Mouse (Mus musculus): ENCODE results near the gene Sync. TPM values are rescaled to one million over a fixed set of nuclear protein-coding genes. Genes with fewer than 3 reads are reported as not detected.

Gene Sync
- total and polyA plus RNA-seq, 3 experiments: 8.7 to 17.9 (median 17.7) TPM

GRCm38 (mm10) chr4:129342705-129343104 is 55.3 kb downstream of the Sync start:
- H3K27ac ChIP-seq: no peak overlapping the region
- no peak overlapping the region for H3K9ac ChIP-seq (ENCODE audit: low read depth, low read length)
- H3K27me3 ChIP-seq (ENCODE audit: control insufficient read depth, insufficient read depth, low read length): no peaks in the 10 kb centered on the region
- H3K4me1 ChIP-seq (ENCODE audit: control insufficient read depth, insufficient read depth, low read length): no peaks in the 10 kb centered on the region; the same call in 1 of the 2 replicates
- no peak overlapping the region for H3K4me3 ChIP-seq
- intact Hi-C loops (cut with DNase I): no loop called here
- H3K79me2 ChIP-seq (replicated peaks; ENCODE audit: control insufficient read depth, insufficient read depth, low read length): no peaks in the 10 kb centered on the region
- H3K36me3 ChIP-seq (ENCODE audit: control insufficient read depth, insufficient read depth, low read length): no peaks in the 10 kb centered on the region
- no peak for DNase-seq
- TF ChIP-seq EP300 (IDR thresholded peaks at IDR 0.05; ENCODE audit: insufficient read depth, low read depth, low read length) (no peak), POLR2A (IDR thresholded peaks at IDR 0.05; ENCODE audit: insufficient read depth, low read depth, low read length) (no peak), CTCF (IDR thresholded peaks at IDR 0.05) (no peak)
- 92% methylated on average over 2 of the region's 2 CpGs for WGBS

GRCm38 (mm10) chr4:129346481-129347154 is 59.2 kb downstream of the Sync start:
- Histone ChIP-seq H3K79me2 (replicated peaks; ENCODE audit: control insufficient read depth, insufficient read depth, low read length) (no peaks in the 10 kb centered on the region), H3K27ac (no peak overlapping the region), H3K4me1 (ENCODE audit: control insufficient read depth, insufficient read depth, low read length) (no peaks in the 10 kb centered on the region; the same call in 1 of the 2 replicates), H3K27me3 (ENCODE audit: control insufficient read depth, insufficient read depth, low read length) (no peaks in the 10 kb centered on the region), H3K4me3 (no peak overlapping the region), H3K36me3 (ENCODE audit: control insufficient read depth, insufficient read depth, low read length) (no peaks in the 10 kb centered on the region), H3K9ac (ENCODE audit: low read depth, low read length) (no peak overlapping the region)
- peak; percentile 26 to 27 for DNase-seq
- WGBS: 32% methylated on average over 15 of the region's 15 CpGs
- TF ChIP-seq CTCF (IDR thresholded peaks at IDR 0.05) (no peak), EP300 (IDR thresholded peaks at IDR 0.05; ENCODE audit: insufficient read depth, low read depth, low read length) (no peak), POLR2A (IDR thresholded peaks at IDR 0.05; ENCODE audit: insufficient read depth, low read depth, low read length) (no peak)
- intact Hi-C loops (cut with DNase I): no loop called here

GRCm38 (mm10) chr4:129350644-129351043 is 63.2 kb downstream of the Sync start:
- WGBS: 14% methylated on average over 1 of the region's 1 CpGs
- Histone ChIP-seq H3K27me3 (ENCODE audit: control insufficient read depth, insufficient read depth, low read length) (no peaks in the 10 kb centered on the region), H3K36me3 (ENCODE audit: control insufficient read depth, insufficient read depth, low read length) (no peaks in the 10 kb centered on the region), H3K79me2 (replicated peaks; ENCODE audit: control insufficient read depth, insufficient read depth, low read length) (no peaks in the 10 kb centered on the region), H3K27ac (no peak overlapping the region), H3K9ac (ENCODE audit: low read depth, low read length) (no peak overlapping the region), H3K4me1 (ENCODE audit: control insufficient read depth, insufficient read depth, low read length) (no peaks in the 10 kb centered on the region; the same call in 1 of the 2 replicates), H3K4me3 (no peak overlapping the region)
- peak; percentile 66 to 81 for DNase-seq
- intact Hi-C loops (cut with DNase I): loop anchor here (1.0 to 2.0 kb wide), 2 partner anchors 56 to 105 kb away; no protein-coding TSS in a partner anchor
- TF ChIP-seq CTCF (IDR thresholded peaks at IDR 0.05): peak; percentile 99; the same call in 1 of the 2 replicates
- no peak for TF ChIP-seq POLR2A (IDR thresholded peaks at IDR 0.05; ENCODE audit: insufficient read depth, low read depth, low read length)
- 0 out of 2 replicates have a peak, but pooled peaks have one; percentile 66 for TF ChIP-seq EP300 (IDR thresholded peaks at IDR 0.05; ENCODE audit: insufficient read depth, low read depth, low read length)

- WGBS: 69% methylated on average over 6 of the region's 6 CpGs
- no peaks in the 10 kb centered on the region for H3K27me3 ChIP-seq (ENCODE audit: control insufficient read depth, insufficient read depth, low read length)
- H3K27ac ChIP-seq: no peak overlapping the region
- no peaks in the 10 kb centered on the region; the same call in 1 of the 2 replicates for H3K4me1 ChIP-seq (ENCODE audit: control insufficient read depth, insufficient read depth, low read length)
- H3K9ac ChIP-seq (ENCODE audit: low read depth, low read length): no peak overlapping the region
- no peaks in the 10 kb centered on the region for H3K36me3 ChIP-seq (ENCODE audit: control insufficient read depth, insufficient read depth, low read length)
- TF ChIP-seq CTCF (IDR thresholded peaks at IDR 0.05) (no peak), EP300 (IDR thresholded peaks at IDR 0.05; ENCODE audit: insufficient read depth, low read depth, low read length) (no peak), POLR2A (IDR thresholded peaks at IDR 0.05; ENCODE audit: insufficient read depth, low read depth, low read length) (no peak)
- no peak overlapping the region for H3K4me3 ChIP-seq
- intact Hi-C loops (cut with DNase I): loop anchor here (2.0 kb wide), 1 partner anchor 56 kb away; no protein-coding TSS in a partner anchor
- H3K79me2 ChIP-seq (replicated peaks; ENCODE audit: control insufficient read depth, insufficient read depth, low read length): no peaks in the 10 kb centered on the region
- DNase-seq: no peak
Observed at GRCm38 (mm10) chr4:129351111-129351510, 63.7 kb downstream of the Sync start.

- TF ChIP-seq CTCF (IDR thresholded peaks at IDR 0.05) (no peak), POLR2A (IDR thresholded peaks at IDR 0.05; ENCODE audit: insufficient read depth, low read depth, low read length) (no peak), EP300 (IDR thresholded peaks at IDR 0.05; ENCODE audit: insufficient read depth, low read depth, low read length) (no peak)
- WGBS: 91% methylated on average over 12 of the region's 12 CpGs
- Histone ChIP-seq H3K27ac (no peak overlapping the region), H3K4me3 (no peak overlapping the region), H3K79me2 (replicated peaks; ENCODE audit: control insufficient read depth, insufficient read depth, low read length) (no peaks in the 10 kb centered on the region), H3K9ac (ENCODE audit: low read depth, low read length) (no peak overlapping the region), H3K4me1 (ENCODE audit: control insufficient read depth, insufficient read depth, low read length) (no peaks in the 10 kb centered on the region), H3K36me3 (ENCODE audit: control insufficient read depth, insufficient read depth, low read length) (no peaks in the 10 kb centered on the region), H3K27me3 (ENCODE audit: control insufficient read depth, insufficient read depth, low read length) (no peaks in the 10 kb centered on the region)
- DNase-seq: no peak
- intact Hi-C loops (cut with DNase I): no loop called here
Observed at GRCm38 (mm10) chr4:129353176-129353575, 65.8 kb downstream of the Sync start.

- Histone ChIP-seq H3K27me3 (ENCODE audit: control insufficient read depth, insufficient read depth, low read length) (no peaks in the 10 kb centered on the region), H3K9ac (ENCODE audit: low read depth, low read length) (no peak overlapping the region), H3K36me3 (ENCODE audit: control insufficient read depth, insufficient read depth, low read length) (no peaks in the 10 kb centered on the region), H3K79me2 (replicated peaks; ENCODE audit: control insufficient read depth, insufficient read depth, low read length) (no peaks in the 10 kb centered on the region), H3K4me1 (ENCODE audit: control insufficient read depth, insufficient read depth, low read length) (no peaks in the 10 kb centered on the region), H3K4me3 (no peak overlapping the region), H3K27ac (no peak overlapping the region)
- TF ChIP-seq CTCF (IDR thresholded peaks at IDR 0.05) (no peak), POLR2A (IDR thresholded peaks at IDR 0.05; ENCODE audit: insufficient read depth, low read depth, low read length) (no peak), EP300 (IDR thresholded peaks at IDR 0.05; ENCODE audit: insufficient read depth, low read depth, low read length) (no peak)
- WGBS: 65% methylated on average over 15 of the region's 15 CpGs
- intact Hi-C loops (cut with DNase I): no loop called here
- peak in 1 of 2 experiments; percentile 36 for DNase-seq
Observed at GRCm38 (mm10) chr4:129354236-129354635, 66.8 kb downstream of the Sync start.

Data from heart, adult 2 months (tissue).